Mouse (Mus musculus): Measurements from ENCODE around the gene Foxp2. TPM values are rescaled to one million over a fixed set of nuclear protein-coding genes. Genes with fewer than 3 reads are reported as not detected.

Foxp2 gene
- total and polyA plus RNA-seq, 3 experiments: not detected

GRCm38 (mm10) chr6:15242176-15242942, 341.2 kb downstream of the Foxp2 start:
- Histone ChIP-seq H3K9ac (ENCODE audit: insufficient read depth, low read depth) (no peak overlapping the region), H3K4me2 (ENCODE audit: insufficient read depth, low read depth, poor library complexity, severe bottlenecking) (no peak overlapping the region), H3K36me3 (replicated peaks in 1 of 2; ENCODE audit: control insufficient read depth in 1 of 2, insufficient read depth in 1 of 2, low read length in 1 of 2) (no peaks in the 10 kb centered on the region), H3K79me2 (replicated peaks; ENCODE audit: control insufficient read depth, extremely low read depth, insufficient read depth, poor library complexity, severe bottlenecking) (no peaks in the 10 kb centered on the region), H3K27ac (ENCODE audit: insufficient read depth, low read depth) (no peak overlapping the region), H3K27me3 (replicated peaks) (no peaks in the 10 kb centered on the region), H3K9me3 (replicated peaks; ENCODE audit: low read length) (no peaks in the 10 kb centered on the region), H3K4me3 (replicated peaks in 1 of 3; ENCODE audit: low read depth in 2 of 3, low read length in 2 of 3, poor library complexity in 1 of 3) (no peak overlapping the region), H3K4me1 (ENCODE audit: control insufficient read depth in 1 of 2, insufficient read depth in 2 of 2) (no peaks in the 10 kb centered on the region)
- TF ChIP-seq EP300 (IDR thresholded peaks at IDR 0.05; ENCODE audit: low read length) (no peak), UBTF (IDR thresholded peaks at IDR 0.05; ENCODE audit: low read depth, low read length) (no peak), ETS1 (conservative IDR thresholded peaks at IDR 0.05; ENCODE audit: low read depth, low read length) (no peak), KAT2A (IDR thresholded peaks at IDR 0.05; ENCODE audit: insufficient replicate concordance, low read length) (no peak), MAX (IDR thresholded peaks at IDR 0.05; ENCODE audit: low read length) (no peak), RCOR1 (conservative IDR thresholded peaks at IDR 0.05; ENCODE audit: low read depth, low read length) (no peak), IRF4 (IDR thresholded peaks at IDR 0.05; ENCODE audit: low read depth, low read length) (no peak)
- DNase-seq (ENCODE audit: extremely low read depth): no peak
- dilution Hi-C loops (cut with MboI; ENCODE audit: extremely low pct_ligation_motif_present, extremely low pct_unique_long_range_greater_than_20kb, low sequenced_read_pairs) (no loop called here), in situ Hi-C loops (cut with MboI; ENCODE audit: low pct_ligation_motif_present, low pct_unique_long_range_greater_than_20kb, low sequenced_read_pairs) (no loop called here)

- dilution Hi-C loops (cut with MboI; ENCODE audit: extremely low pct_ligation_motif_present, extremely low pct_unique_long_range_greater_than_20kb, low sequenced_read_pairs): no loop called here
- no peak for TF ChIP-seq MAX (IDR thresholded peaks at IDR 0.05; ENCODE audit: low read length)
- no peak for TF ChIP-seq ZMIZ1 (IDR thresholded peaks at IDR 0.05; ENCODE audit: low read depth, low read length)
- TF ChIP-seq ZC3H11A (IDR thresholded peaks at IDR 0.05; ENCODE audit: low read depth, low read length): no peak
- no peak for TF ChIP-seq ZKSCAN1 (IDR thresholded peaks at IDR 0.05; ENCODE audit: borderline replicate concordance, low read depth, low read length)
- in situ Hi-C loops (cut with MboI; ENCODE audit: low pct_ligation_motif_present, low pct_unique_long_range_greater_than_20kb, low sequenced_read_pairs): no loop called here
- Histone ChIP-seq H3K79me2 (replicated peaks; ENCODE audit: control insufficient read depth, extremely low read depth, insufficient read depth, poor library complexity, severe bottlenecking) (no peaks in the 10 kb centered on the region), H3K27me3 (replicated peaks) (no peaks in the 10 kb centered on the region), H3K4me2 (ENCODE audit: insufficient read depth, low read depth, poor library complexity, severe bottlenecking) (no peak overlapping the region), H3K4me1 (ENCODE audit: control insufficient read depth in 1 of 2, insufficient read depth in 2 of 2) (no peaks in the 10 kb centered on the region), H3K9me3 (replicated peaks; ENCODE audit: low read length) (no peaks in the 10 kb centered on the region), H3K36me3 (replicated peaks in 1 of 2; ENCODE audit: control insufficient read depth in 1 of 2, insufficient read depth in 1 of 2, low read length in 1 of 2) (no peaks in the 10 kb centered on the region), H3K27ac (ENCODE audit: insufficient read depth, low read depth) (no peak overlapping the region), H3K4me3 (replicated peaks in 1 of 3; ENCODE audit: low read depth in 2 of 3, low read length in 2 of 3, poor library complexity in 1 of 3) (no peak overlapping the region), H3K9ac (ENCODE audit: insufficient read depth, low read depth) (no peak overlapping the region)
- DNase-seq (ENCODE audit: extremely low read depth): no peak
These were observed 356.2 kb downstream of the Foxp2 start for GRCm38 (mm10) chr6:15257393-15257792.

GRCm38 (mm10) chr6:15257893-15258292, 356.7 kb downstream of the Foxp2 start:
- in situ Hi-C loops (cut with MboI; ENCODE audit: low pct_ligation_motif_present, low pct_unique_long_range_greater_than_20kb, low sequenced_read_pairs): no loop called here
- Histone ChIP-seq H3K27me3 (replicated peaks) (no peaks in the 10 kb centered on the region), H3K79me2 (replicated peaks; ENCODE audit: control insufficient read depth, extremely low read depth, insufficient read depth, poor library complexity, severe bottlenecking) (no peaks in the 10 kb centered on the region), H3K9ac (ENCODE audit: insufficient read depth, low read depth) (no peak overlapping the region), H3K4me2 (ENCODE audit: insufficient read depth, low read depth, poor library complexity, severe bottlenecking) (no peak overlapping the region), H3K36me3 (replicated peaks in 1 of 2; ENCODE audit: control insufficient read depth in 1 of 2, insufficient read depth in 1 of 2, low read length in 1 of 2) (no peaks in the 10 kb centered on the region), H3K27ac (ENCODE audit: insufficient read depth, low read depth) (no peak overlapping the region), H3K4me3 (replicated peaks in 1 of 3; ENCODE audit: low read depth in 2 of 3, low read length in 2 of 3, poor library complexity in 1 of 3) (no peak overlapping the region), H3K9me3 (replicated peaks; ENCODE audit: low read length) (no peaks in the 10 kb centered on the region), H3K4me1 (ENCODE audit: control insufficient read depth in 1 of 2, insufficient read depth in 2 of 2) (no peaks in the 10 kb centered on the region)
- no peak for DNase-seq (ENCODE audit: extremely low read depth)
- dilution Hi-C loops (cut with MboI; ENCODE audit: extremely low pct_ligation_motif_present, extremely low pct_unique_long_range_greater_than_20kb, low sequenced_read_pairs): no loop called here
- TF ChIP-seq SMC3 (IDR thresholded peaks at IDR 0.05; ENCODE audit: low read depth, low read length) (no peak), NELFE (IDR thresholded peaks at IDR 0.05; ENCODE audit: low read depth, low read length) (no peak), ZC3H11A (IDR thresholded peaks at IDR 0.05; ENCODE audit: low read depth, low read length) (no peak), MAX (IDR thresholded peaks at IDR 0.05; ENCODE audit: low read length) (no peak), MYC (IDR thresholded peaks at IDR 0.05; ENCODE audit: low read depth, low read length) (no peak), MXI1 (IDR thresholded peaks at IDR 0.05; ENCODE audit: low read depth, low read length) (no peak), ZKSCAN1 (IDR thresholded peaks at IDR 0.05; ENCODE audit: borderline replicate concordance, low read depth, low read length) (no peak), MEF2A (IDR thresholded peaks at IDR 0.05; ENCODE audit: borderline replicate concordance, low read depth, low read length) (no peak), IRF4 (IDR thresholded peaks at IDR 0.05; ENCODE audit: low read depth, low read length) (no peak), SIN3A (IDR thresholded peaks at IDR 0.05; ENCODE audit: low read length) (no peak), ZMIZ1 (IDR thresholded peaks at IDR 0.05; ENCODE audit: low read depth, low read length) (no peak), CHD1 (IDR thresholded peaks at IDR 0.05; ENCODE audit: low read depth, low read length) (no peak), BHLHE40 (IDR thresholded peaks at IDR 0.05; ENCODE audit: low read depth, low read length) (no peak), POLR2AphosphoS2 (IDR thresholded peaks at IDR 0.05; ENCODE audit: low read depth, low read length) (no peak), MAZ (IDR thresholded peaks at IDR 0.05; ENCODE audit: low read depth, low read length) (no peak), UBTF (IDR thresholded peaks at IDR 0.05; ENCODE audit: low read depth, low read length) (no peak), MAFK (IDR thresholded peaks at IDR 0.05; ENCODE audit: insufficient replicate concordance, low read length) (no peak), CTCF (conservative IDR thresholded peaks at IDR 0.05 in 1 of 2, IDR thresholded peaks at IDR 0.05 in 1 of 2; ENCODE audit: low read depth in 2 of 2, low read length in 2 of 2) (no peak)

Measured in CH12.LX (cell line).